Mouse (Mus musculus) limb, embryonic 12.5 days (tissue): ENCODE results near the gene Spc24. TPM values are rescaled to one million over a fixed set of nuclear protein-coding genes. Genes with fewer than 3 reads are reported as not detected.
"Not testable (repeated sequence)": the region's sequence is repeated elsewhere in the genome, so short reads cannot be mapped to it uniquely, and the experiment has no call there.

ENCODE experiments used
- ATAC-seq: fragments of 200-750 bp; cut with Nextera tagmentation; 2 replicates; pipeline ENCODE4 v1.8.0; 2017; ENCODE audit warnings: low read depth, moderate TSS enrichment; ENCODE audit not compliant: insufficient number of reproducible peaks, insufficient read depth, low FRiP score, low TSS enrichment
- H3K27ac ChIP-seq: fragments of 300-500 bp; sonication (generic); 2 replicates; pipeline ENCODE4 v1.5.1; 2016; ENCODE audit warnings: mild to moderate bottlenecking, moderate library complexity
- H3K27me3 ChIP-seq: fragments of 300-500 bp; sonication (generic); 2 replicates; pipeline ENCODE4 v1.6.1; 2016; ENCODE audit warnings: mild to moderate bottlenecking, moderate library complexity
- H3K36me3 ChIP-seq: fragments of 300-500 bp; sonication (generic); 2 replicates; pipeline ENCODE4 v1.6.1; 2016; ENCODE audit warnings: mild to moderate bottlenecking, moderate library complexity
- H3K4me1 ChIP-seq: fragments of 300-500 bp; sonication (generic); replicated peaks from 2 replicates; pipeline ENCODE4 v1.6.1; 2016
- H3K4me2 ChIP-seq: fragments of 300-500 bp; sonication (generic); 2 replicates; pipeline ENCODE4 v1.6.1; 2016; ENCODE audit warnings: mild to moderate bottlenecking, moderate library complexity
- H3K4me3 ChIP-seq: fragments of 300-500 bp; sonication (generic); replicated peaks from 2 replicates; pipeline ENCODE4 v1.5.1; 2016; ENCODE audit warnings: mild to moderate bottlenecking
- H3K9ac ChIP-seq: fragments of 300-500 bp; sonication (generic); replicated peaks from 2 replicates; pipeline ENCODE4 v1.6.1; 2016; ENCODE audit warnings: mild to moderate bottlenecking, moderate library complexity
- H3K9me3 ChIP-seq: fragments of 300-500 bp; sonication (generic); 2 replicates; pipeline ENCODE4 v1.6.1; 2016; ENCODE audit warnings: mild to moderate bottlenecking, moderate library complexity
- WGBS: fragments of 180-500 bp; shearing (Covaris S2); methylation state at CpG from one replicate; pipeline ENCODE4 v1.1.7; 2016; 5-methylcytosine and 5-hydroxymethylcytosine counted together
- polyA plus RNA-seq: library from polyadenylated mRNA; unstranded; fragments of >200 nt; fragmentation: Nextera tagmentation; extraction: Ambion mirVana; gene quantifications from 2 replicates; pipeline ENCODE4 v1.2.1, GENCODE M21; 2016

Gene Spc24
- polyA plus RNA-seq, 1 experiment from 2014 or later: 152 TPM

GRCm38 (mm10) chr9:21796259-21796658 is 36.2 kb upstream of the Spc24 start:
- no peaks in the 10 kb centered on the region for H3K9me3 ChIP-seq
- peak overlapping the region; percentile 44 for H3K9ac ChIP-seq
- peak overlapping the region; percentile 97 for H3K27ac ChIP-seq
- no peaks in the 10 kb centered on the region for H3K27me3 ChIP-seq
- peak overlapping the region; percentile 66 for H3K4me2 ChIP-seq
- peaks cover 41% of the 10 kb centered on the region for H3K4me1 ChIP-seq
- ATAC-seq: no peak
- peak overlapping the region; percentile 82 for H3K4me3 ChIP-seq
- H3K36me3 ChIP-seq: peaks cover 62% of the 10 kb centered on the region
- WGBS: 38% methylated on average over 3 of the region's 3 CpGs

- H3K9me3 ChIP-seq: no peaks in the 10 kb centered on the region
- peak overlapping the region; percentile 66 for H3K4me2 ChIP-seq
- 83% methylated on average over 5 of the region's 5 CpGs for WGBS
- H3K9ac ChIP-seq: 0 out of 2 replicates have a peak overlapping the region, but pooled peaks have one; percentile 44
- H3K36me3 ChIP-seq: peaks cover 62% of the 10 kb centered on the region
- no peaks in the 10 kb centered on the region for H3K27me3 ChIP-seq
- ATAC-seq: no peak
- H3K4me1 ChIP-seq: peaks cover 41% of the 10 kb centered on the region
- H3K4me3 ChIP-seq: peak overlapping the region; percentile 82; the same call in 1 of the 2 replicates
- peak overlapping the region; percentile 97; the same call in 1 of the 2 replicates for H3K27ac ChIP-seq
Measured at GRCm38 (mm10) chr9:21795579-21795978, 35.5 kb upstream of the Spc24 start.

- Histone ChIP-seq H3K9me3 (no peaks in the 10 kb centered on the region), H3K4me3 (no peak overlapping the region), H3K36me3 (peaks cover 65% of the 10 kb centered on the region), H3K4me2 (no peak overlapping the region), H3K4me1 (peaks cover 41% of the 10 kb centered on the region), H3K9ac (no peak overlapping the region), H3K27ac (no peak overlapping the region), H3K27me3 (no peaks in the 10 kb centered on the region)
- ATAC-seq: no peak
- 96% methylated on average over 25 of the region's 25 CpGs for WGBS
Measured at GRCm38 (mm10) chr9:21794925-21795324, 34.8 kb upstream of the Spc24 start.

- ATAC-seq: no peak
- Histone ChIP-seq H3K4me3 (no peak overlapping the region), H3K36me3 (peaks cover 67% of the 10 kb centered on the region)
Measured at GRCm38 (mm10) chr9:21794344-21794834, 34.3 kb upstream of the Spc24 start.

GRCm38 (mm10) chr9:21793507-21793906 is 33.4 kb upstream of the Spc24 start:
- WGBS: 97% methylated on average over 6 of the region's 6 CpGs
- H3K4me3 ChIP-seq, H3K4me2 ChIP-seq, H3K9me3 ChIP-seq, ATAC-seq, H3K27me3 ChIP-seq, H3K27ac ChIP-seq, H3K9ac ChIP-seq: not testable (repeated sequence)
- H3K4me1 ChIP-seq: peaks cover 37% of the 10 kb centered on the region
- H3K36me3 ChIP-seq: peaks cover 75% of the 10 kb centered on the region

More at GRCm38 (mm10) chr9:21794344-21794834, 34.3 kb upstream of the Spc24 start:
- no peak overlapping the region for H3K27ac ChIP-seq
- H3K27me3 ChIP-seq: no peaks in the 10 kb centered on the region
- no peak overlapping the region for H3K9ac ChIP-seq
- H3K9me3 ChIP-seq: no peaks in the 10 kb centered on the region
- H3K4me1 ChIP-seq: peaks cover 41% of the 10 kb centered on the region
- no peak overlapping the region for H3K4me2 ChIP-seq
- WGBS: 96% methylated on average over 18 of the region's 18 CpGs

- Histone ChIP-seq H3K4me3 (no peak overlapping the region), H3K9me3 (no peaks in the 10 kb centered on the region), H3K4me1 (peaks cover 44% of the 10 kb centered on the region), H3K27ac (no peak overlapping the region), H3K9ac (0 out of 2 replicates have a peak overlapping the region, but pooled peaks have one; percentile 9), H3K27me3 (no peaks in the 10 kb centered on the region), H3K4me2 (no peak overlapping the region), H3K36me3 (peaks cover 81% of the 10 kb centered on the region)
- 76% methylated on average over 8 of the region's 8 CpGs for WGBS
- no peak for ATAC-seq
Measured at GRCm38 (mm10) chr9:21792644-21793043, 32.5 kb upstream of the Spc24 start.

GRCm38 (mm10) chr9:21791861-21792260 is 31.8 kb upstream of the Spc24 start:
- no peak for ATAC-seq
- no peak overlapping the region for H3K9ac ChIP-seq
- WGBS: 83% methylated on average over 8 of the region's 8 CpGs
- H3K9me3 ChIP-seq: no peaks in the 10 kb centered on the region
- H3K27me3 ChIP-seq: no peaks in the 10 kb centered on the region
- H3K4me1 ChIP-seq: peaks cover 42% of the 10 kb centered on the region
- H3K36me3 ChIP-seq: peaks cover 88% of the 10 kb centered on the region
- H3K4me3 ChIP-seq: no peak overlapping the region
- H3K27ac ChIP-seq: no peak overlapping the region
- H3K4me2 ChIP-seq: no peak overlapping the region

- Histone ChIP-seq H3K4me3 (no peak overlapping the region), H3K4me1 (peaks cover 23% of the 10 kb centered on the region), H3K9ac (no peak overlapping the region), H3K9me3 (no peaks in the 10 kb centered on the region), H3K27ac (peak overlapping the region; percentile 56; the same call in 1 of the 2 replicates), H3K4me2 (no peak overlapping the region), H3K27me3 (no peaks in the 10 kb centered on the region), H3K36me3 (peaks cover 93% of the 10 kb centered on the region)
- ATAC-seq: no peak
- 61% methylated on average over 9 of the region's 9 CpGs for WGBS
Measured at GRCm38 (mm10) chr9:21788234-21788633, 28.1 kb upstream of the Spc24 start.

- no peaks in the 10 kb centered on the region for H3K27me3 ChIP-seq
- WGBS: 68% methylated on average over 5 of the region's 5 CpGs
- H3K9ac ChIP-seq: no peak overlapping the region; the same call in 1 of the 2 replicates
- peaks cover 90% of the 10 kb centered on the region for H3K36me3 ChIP-seq
- H3K4me1 ChIP-seq: peaks cover 19% of the 10 kb centered on the region
- H3K4me3 ChIP-seq: no peak overlapping the region
- H3K27ac ChIP-seq: peak overlapping the region; percentile 62
- ATAC-seq: no peak
- no peak overlapping the region for H3K4me2 ChIP-seq
- no peaks in the 10 kb centered on the region for H3K9me3 ChIP-seq
Measured at GRCm38 (mm10) chr9:21787654-21788053, 27.6 kb upstream of the Spc24 start.

GRCm38 (mm10) chr9:21786906-21787305 is 26.8 kb upstream of the Spc24 start:
- Histone ChIP-seq H3K4me3 (no peak overlapping the region), H3K4me2 (0 out of 2 replicates have a peak overlapping the region, but pooled peaks have one; percentile 2), H3K27ac (peak overlapping the region; percentile 62), H3K4me1 (peaks cover 21% of the 10 kb centered on the region), H3K9ac (no peak overlapping the region), H3K27me3 (no peaks in the 10 kb centered on the region), H3K36me3 (peaks cover 90% of the 10 kb centered on the region), H3K9me3 (no peaks in the 10 kb centered on the region)
- 11% methylated on average over 6 of the region's 6 CpGs for WGBS
- no peak; the same call in 1 of the 2 replicates for ATAC-seq

GRCm38 (mm10) chr9:21786309-21786708 is 26.2 kb upstream of the Spc24 start:
- H3K4me2 ChIP-seq, ATAC-seq, H3K9me3 ChIP-seq, H3K27me3 ChIP-seq, H3K9ac ChIP-seq, H3K4me3 ChIP-seq, H3K27ac ChIP-seq: not testable (repeated sequence)
- Histone ChIP-seq H3K4me1 (peaks cover 23% of the 10 kb centered on the region), H3K36me3 (peaks cover 90% of the 10 kb centered on the region)
- WGBS: 99% methylated on average over 2 of the region's 2 CpGs
